Mouse (Mus musculus) kidney, adult 2 months (tissue): ENCODE results near the gene Pign.

Experiments
- CTCF ChIP-seq: fragments of 200-500 bp; conservative IDR thresholded peaks from 2 replicates; pipeline ENCODE4 v1.5.1; 2011; ENCODE audit warnings: low read depth, mild to moderate bottlenecking, control low read depth, low read length, moderate library complexity, mixed read lengths; ENCODE audit not compliant: insufficient read depth, insufficient read length
- POLR2A ChIP-seq: fragments of 200-500 bp; IDR thresholded peaks from one replicate; pipeline ENCODE4 v1.6.1; 2011; ENCODE audit warnings: low read depth, low read length, control low read depth

DNA sequence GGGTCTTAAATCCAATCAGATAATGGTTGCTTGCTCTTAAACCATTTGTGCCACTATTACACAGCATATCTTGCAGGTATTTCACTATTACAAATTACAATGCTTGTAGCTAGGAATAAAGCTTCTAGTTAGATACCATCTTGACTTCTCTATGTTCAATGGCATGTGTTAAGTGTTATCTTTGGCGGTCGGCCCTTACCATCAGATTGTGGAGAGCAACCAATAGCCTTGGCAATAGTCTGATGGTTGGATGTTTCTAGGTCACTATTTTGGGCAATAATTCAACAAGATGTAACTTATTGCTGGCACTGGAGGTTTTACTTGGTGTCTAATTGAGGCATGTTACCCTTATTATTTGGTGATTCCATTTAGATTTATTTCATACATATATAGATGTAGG is 11.3 kb upstream of the Pign start:
- TF ChIP-seq CTCF (no peak), POLR2A (no peak)
